Mouse (Mus musculus): ENCODE data around the gene Olfr157.

- TF ChIP-seq POLR2A (IDR thresholded peaks at IDR 0.05; ENCODE audit: control insufficient read depth, low read depth, low read length) (no peak), CTCF (IDR thresholded peaks at IDR 0.05; ENCODE audit: control insufficient read depth, insufficient read depth, insufficient replicate concordance, low read depth, low read length) (no peak)
Measured at GRCm38 (mm10) chr4:43863298-43863697, 23.3 kb upstream of the Olfr157 start.

Measured in testis, adult 2 months (tissue).